Mouse (Mus musculus) liver, embryonic 11.5 days (tissue): ENCODE measurements around the gene Gm4952. TPM values are rescaled to one million over a fixed set of nuclear protein-coding genes. Genes with fewer than 3 reads are reported as not detected.

Experiments used
- ATAC-seq: fragments of 200-750 bp; cut with Nextera tagmentation; replicated peaks from 2 replicates; pipeline ENCODE4 v1.8.0; 2017; ENCODE audit warnings: moderate number of reproducible peaks, mild to moderate bottlenecking, moderate TSS enrichment, moderate library complexity; ENCODE audit not compliant: low FRiP score
- DNase-seq: peaks from one replicate; pipeline ENCODE4 v3.0.0-alpha.2; 2017; ENCODE audit warnings: low spot score
- H3K27ac ChIP-seq: fragments of 300-500 bp; sonication (generic); 2 replicates; pipeline ENCODE4 v1.5.1; 2014; ENCODE audit warnings: mild to moderate bottlenecking, low read depth, low read length, control low read depth
- H3K27me3 ChIP-seq: fragments of 300-500 bp; sonication (generic); replicated peaks from 2 replicates; pipeline ENCODE4 v1.6.1; 2014; ENCODE audit warnings: low read length, mixed read lengths; ENCODE audit not compliant: control insufficient read depth, insufficient read depth
- H3K36me3 ChIP-seq: fragments of 300-500 bp; sonication (generic); 2 replicates; pipeline ENCODE4 v1.6.1; 2014; ENCODE audit warnings: mild to moderate bottlenecking, low read length, moderate library complexity, mixed read lengths; ENCODE audit not compliant: control insufficient read depth, insufficient read depth
- H3K4me1 ChIP-seq: fragments of 300-500 bp; sonication (generic); replicated peaks from 2 replicates; pipeline ENCODE4 v1.6.1; 2014; ENCODE audit warnings: low read length, mixed read lengths; ENCODE audit not compliant: control insufficient read depth, insufficient read depth
- H3K4me2 ChIP-seq: fragments of 300-500 bp; sonication (generic); 2 replicates; pipeline ENCODE4 v1.6.1; 2014; ENCODE audit warnings: mild to moderate bottlenecking, control low read depth, moderate library complexity
- H3K4me3 ChIP-seq: fragments of 300-500 bp; sonication (generic); 2 replicates; pipeline ENCODE4 v1.5.1; 2014; ENCODE audit warnings: low read depth, low read length, control low read depth
- H3K9ac ChIP-seq: fragments of 300-500 bp; sonication (generic); 2 replicates; pipeline ENCODE4 v1.6.1; 2014; ENCODE audit warnings: low read depth, low read length, control low read depth
- H3K9me3 ChIP-seq: fragments of 300-500 bp; sonication (generic); 2 replicates; pipeline ENCODE4 v1.6.1; 2016; ENCODE audit warnings: low read length, inconsistent platforms, mixed read lengths; ENCODE audit not compliant: control insufficient read depth
- WGBS: fragments of 180-500 bp; shearing (Covaris S2); extraction: QIAGEN DNeasy Blood & Tissue Kit; methylation state at CpG from one replicate; pipeline ENCODE4 v1.1.7; 2014; 5-methylcytosine and 5-hydroxymethylcytosine counted together
- polyA plus RNA-seq: library from polyadenylated mRNA; unstranded; fragments of >200 nt; fragmentation: Nextera tagmentation; extraction: Ambion mirVana; gene quantifications from 2 replicates; pipeline ENCODE4 v1.2.1, GENCODE M21; 2014

The Gm4952 gene
- polyA plus RNA-seq, 1 experiment from 2014 or later = 0.78 TPM

GRCm38 (mm10) chr19:12671051-12671450 is 71.3 kb downstream of the Gm4952 start:
- no peak for ATAC-seq
- 70% methylated on average over 4 of the region's 4 CpGs for WGBS
- no peak overlapping the region for H3K27ac ChIP-seq
- H3K4me1 ChIP-seq = no peaks in the 10 kb centered on the region
- H3K27me3 ChIP-seq = no peaks in the 10 kb centered on the region
- no peaks in the 10 kb centered on the region for H3K9me3 ChIP-seq
- no peak overlapping the region for H3K4me3 ChIP-seq
- no peaks in the 10 kb centered on the region for H3K36me3 ChIP-seq
- H3K9ac ChIP-seq = no peak overlapping the region
- no peak for DNase-seq
- no peak overlapping the region for H3K4me2 ChIP-seq

GRCm38 (mm10) chr19:12677812-12678211 is 78.0 kb downstream of the Gm4952 start, which contains the start of gene Olfr1443:
TSS of gene Olfr1443 (plus strand) at chr19:12678112.
- 61% methylated on average over 3 of the region's 3 CpGs for WGBS
- Histone ChIP-seq H3K4me1 (no peaks in the 10 kb centered on the region), H3K36me3 (no peaks in the 10 kb centered on the region), H3K27ac (no peak within 1 kb of the TSS), H3K4me2 (no peak within 1 kb of the TSS), H3K9ac (no peak within 1 kb of the TSS), H3K27me3 (no peaks in the 10 kb centered on the region), H3K9me3 (no peaks in the 10 kb centered on the region), H3K4me3 (no peak within 1 kb of the TSS)
- ATAC-seq = no peak
- DNase-seq = no peak

Other genes starting within 250 kb of the Gm4952 start
- gene Olfr1440, start 212.7 kb upstream of the Gm4952 start, polyA plus RNA-seq = not detected in 2 replicates
- not detected in 2 replicates for gene Olfr1441, start 182.5 kb upstream of the Gm4952 start, polyA plus RNA-seq
- gene Pfpl, start 172.1 kb upstream of the Gm4952 start, polyA plus RNA-seq = not detected in 2 replicates
- gene Mpeg1, start 139.2 kb upstream of the Gm4952 start, polyA plus RNA-seq = 0.81 and 1.2 TPM in 2 replicates
- 3.8 and 4.9 TPM in 2 replicates for gene Dtx4, start 98.5 kb upstream of the Gm4952 start, polyA plus RNA-seq
- gene Fam111a, start 54.2 kb upstream of the Gm4952 start, polyA plus RNA-seq = 44.8 and 47.7 TPM in 2 replicates
- not detected in 2 replicates for gene Glyat, start 33.3 kb downstream of the Gm4952 start, polyA plus RNA-seq
- gene Olfr1442, start 70.5 kb downstream of the Gm4952 start, polyA plus RNA-seq = not detected in 2 replicates
- gene Olfr1443, start 78.1 kb downstream of the Gm4952 start, polyA plus RNA-seq = not detected in 2 replicates
- gene Keg1, start 95.8 kb downstream of the Gm4952 start, polyA plus RNA-seq = 0.19 and 0.25 TPM in 2 replicates
- 0.27 and 0.78 TPM in 2 replicates for gene Cntf, start 165.7 kb downstream of the Gm4952 start, polyA plus RNA-seq
- 7.0 and 7.4 TPM in 2 replicates for gene Zfp91, start 196.2 kb downstream of the Gm4952 start, polyA plus RNA-seq
- 1.5 and 2.1 TPM in 2 replicates for gene Lpxn, start 196.2 kb downstream of the Gm4952 start, polyA plus RNA-seq
- not detected in 2 replicates for gene Gm5244, start 246.7 kb downstream of the Gm4952 start, polyA plus RNA-seq